Mouse (Mus musculus) megakaryocyte, embryonic 14.5 days (primary cell): ENCODE measurements around the gene Tbc1d8.

ENCODE experiments used
- FLI1 ChIP-seq: IDR thresholded peaks from 2 replicates; pipeline ENCODE4 v1.6.1; 2012; ENCODE audit warnings: low read length, inconsistent platforms, mixed read lengths
- GATA1 ChIP-seq: IDR thresholded peaks from 3 replicates; pipeline ENCODE4 v1.6.1; 2012; ENCODE audit warnings: mixed read lengths, low read length, inconsistent platforms, borderline replicate concordance

DNA sequence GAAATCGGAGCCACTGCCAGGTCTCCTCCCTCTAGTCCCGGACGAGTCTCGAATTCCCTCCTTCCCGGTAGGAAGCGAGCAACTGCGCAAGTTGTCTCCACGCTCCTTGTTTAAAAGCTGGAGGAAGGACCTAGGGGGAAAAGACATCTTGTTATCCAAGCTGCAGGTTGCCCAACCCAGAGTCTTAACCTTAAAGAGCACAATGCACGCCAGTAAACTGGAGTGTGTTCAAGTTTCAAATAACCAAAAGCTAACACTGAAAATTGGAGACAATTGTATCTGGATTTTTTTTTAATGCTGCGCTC is 293 bp upstream of the Tbc1d8 start:
- TF ChIP-seq GATA1 (no peak), FLI1 (no peak)
